Mouse (Mus musculus) lung, adult 10 weeks (tissue): Measurements from ENCODE around the gene Intu. TPM values are rescaled to one million over a fixed set of nuclear protein-coding genes. Genes with fewer than 3 reads are reported as not detected.

Experiments
- polyA plus RNA-seq: library from polyadenylated mRNA; stranded (reverse); fragments of 350-450 nt; fragmentation: Illumina TruSeq; extraction: RNeasy Lipid Tissue Mini Kit (QIAGEN cat#74804); gene quantifications from one replicate; pipeline ENCODE4 v1.2.3, GENCODE M21; 2014; ENCODE audit warnings: low read depth, low replicate concordance; ENCODE audit not compliant: insufficient read depth

Gene Intu
- polyA plus RNA-seq, result 2.0 TPM

DNA sequence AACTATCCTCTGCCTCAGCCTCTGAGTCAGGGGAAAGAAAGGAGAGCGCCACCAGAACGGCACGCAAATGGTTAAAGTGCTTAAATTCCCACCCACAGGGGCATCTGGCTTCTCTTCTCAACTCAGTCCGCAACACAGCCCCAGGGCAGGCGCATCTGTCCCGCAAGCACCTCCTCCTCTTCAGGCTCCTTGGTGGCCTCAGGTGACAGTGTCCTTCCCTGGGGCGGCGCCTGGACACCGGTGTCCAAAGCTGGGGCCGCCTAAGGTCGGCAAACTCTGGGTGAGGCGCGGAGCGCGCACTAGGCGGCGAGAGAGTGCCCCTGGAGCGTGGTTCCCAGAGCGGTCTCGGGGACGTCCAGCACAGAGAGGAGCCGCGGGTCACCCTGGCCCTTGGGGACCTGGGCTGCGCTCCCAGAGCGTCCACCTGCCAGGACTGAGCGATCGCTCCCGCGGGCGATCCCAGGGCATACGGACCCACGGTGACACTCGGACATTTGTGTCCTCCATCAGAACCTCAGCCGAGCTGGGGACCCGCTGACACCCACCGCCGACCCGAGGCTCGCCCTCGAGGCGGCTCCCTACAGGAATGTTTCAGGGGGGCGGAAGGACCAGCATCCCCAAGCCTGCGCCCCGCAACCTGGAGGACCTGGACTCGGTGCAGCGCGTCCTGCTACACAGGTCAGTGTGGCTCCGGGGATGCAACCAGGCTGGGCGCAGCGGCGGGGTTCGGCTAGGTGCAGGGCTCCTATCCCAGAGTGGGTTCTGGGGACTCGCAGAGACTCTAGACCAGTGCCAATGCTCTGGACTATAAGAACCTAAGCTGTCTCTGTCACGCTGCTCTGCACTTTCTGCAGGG lies at the start of gene Intu:
Gene Intu, plus strand, starts transcription at position 1 of the 856 bp plus-strand sequence.

DNA sequence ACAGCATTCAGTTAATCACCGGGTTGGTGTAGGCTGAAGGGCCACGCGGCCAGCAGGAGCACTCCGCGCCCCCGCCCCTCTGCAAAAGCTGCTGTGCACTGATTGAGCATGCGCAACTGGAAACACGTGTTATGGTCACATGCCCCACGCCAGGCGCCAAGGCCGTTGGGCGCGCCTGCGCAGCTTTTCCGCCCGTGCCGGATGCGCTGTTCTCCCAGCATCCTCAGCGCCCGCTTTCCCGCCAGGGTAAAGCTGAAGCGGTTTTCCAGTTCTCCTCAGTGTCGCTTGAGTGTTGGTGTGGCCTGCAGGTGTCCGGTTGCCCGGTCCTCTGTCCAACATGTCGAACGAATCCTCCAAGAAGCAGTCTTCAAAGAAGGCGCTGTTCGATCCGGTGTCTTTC lies 177.6 kb downstream of the Intu start, which contains the start of gene Slc25a31:
Gene Slc25a31, plus strand, starts transcription at position 201 of the 400 bp plus-strand sequence.

DNA sequence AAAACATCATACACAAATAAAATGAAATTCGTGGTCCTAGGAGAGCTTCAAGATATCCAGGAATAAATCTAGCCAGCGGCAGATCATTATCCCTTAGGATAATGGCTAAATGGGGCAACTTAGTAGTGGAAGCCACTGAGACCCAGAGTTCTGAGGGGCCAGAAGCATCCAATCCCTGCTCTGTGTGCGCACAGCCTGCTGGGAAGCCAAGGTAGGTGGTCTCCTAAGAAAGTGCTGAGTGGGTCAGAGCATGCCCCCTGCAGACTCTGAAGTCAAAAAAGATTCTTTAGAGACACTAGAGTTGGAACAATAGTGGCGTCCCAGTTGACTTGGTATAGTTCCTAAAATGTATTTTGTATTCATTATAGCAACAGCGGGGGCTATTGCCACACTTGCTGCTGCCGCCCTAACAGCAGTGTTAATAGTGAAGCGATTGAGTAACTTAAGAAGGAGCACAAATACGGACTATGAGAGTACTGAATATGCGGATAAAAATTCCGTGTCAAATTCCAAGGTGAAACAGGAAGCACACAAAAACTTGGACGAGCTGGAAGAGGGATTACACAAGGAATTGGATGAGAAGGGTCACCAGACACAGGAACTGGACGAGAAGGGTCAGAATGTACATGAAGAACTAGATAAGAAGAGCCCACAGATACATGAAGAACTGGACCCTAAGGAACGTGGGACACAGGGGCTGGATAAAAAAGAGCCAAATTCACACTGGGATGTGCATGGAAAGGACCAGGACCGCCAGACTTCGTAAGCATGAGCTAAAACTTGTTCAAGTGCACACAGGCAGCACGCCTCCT lies 213.1 kb downstream of the Intu start, which contains the start of gene Hspa4l:
Gene Hspa4l, plus strand, starts transcription at position 472 of the 812 bp plus-strand sequence.

Other genes with a start within 250 kb of the Intu start
- not detected for gene Slc25a31, start 177.6 kb downstream of the Intu start, polyA plus RNA-seq
- 13.2 TPM for gene Hspa4l, start 213.2 kb downstream of the Intu start, polyA plus RNA-seq